Mouse (Mus musculus): ENCODE data around the gene Insl5. TPM values are rescaled to one million over a fixed set of nuclear protein-coding genes. Genes with fewer than 3 reads are reported as not detected.

Insl5 gene
- polyA plus RNA-seq, 1 experiment from 2014 or later, result 0.64 TPM

GRCm38 (mm10) chr4:103013490-103013889, 13.2 kb downstream of the Insl5 start:
- WGBS, result 17% methylated on average over 4 of the region's 4 CpGs
- no peaks in the 10 kb centered on the region for H3K27me3 ChIP-seq (replicated peaks)
- peak overlapping the region; percentile 41 for H3K4me2 ChIP-seq (replicated peaks)
- no peaks in the 10 kb centered on the region for H3K36me3 ChIP-seq
- ATAC-seq, result no peak
- no peak overlapping the region for H3K4me3 ChIP-seq (replicated peaks)
- 0 out of 2 replicates have a peak, but pooled peaks cover 3% of the 10 kb centered on the region for H3K4me1 ChIP-seq (replicated peaks)
- no peak overlapping the region for H3K9ac ChIP-seq
- no peak overlapping the region for H3K27ac ChIP-seq
- H3K9me3 ChIP-seq, result no peaks in the 10 kb centered on the region

GRCm38 (mm10) chr4:103011823-103012222, 14.8 kb downstream of the Insl5 start:
- WGBS, result 35% methylated on average over 7 of the region's 7 CpGs
- Histone ChIP-seq H3K27ac (no peak overlapping the region), H3K4me1 (replicated peaks) (0 out of 2 replicates have a peak, but pooled peaks cover 6% of the 10 kb centered on the region), H3K4me2 (replicated peaks) (no peak overlapping the region), H3K9ac (no peak overlapping the region), H3K9me3 (no peaks in the 10 kb centered on the region), H3K27me3 (replicated peaks) (no peaks in the 10 kb centered on the region), H3K4me3 (replicated peaks) (no peak overlapping the region), H3K36me3 (no peaks in the 10 kb centered on the region)
- no peak for ATAC-seq

- no peaks in the 10 kb centered on the region for H3K36me3 ChIP-seq
- no peak overlapping the region for H3K4me3 ChIP-seq (replicated peaks)
- H3K9me3 ChIP-seq, result no peaks in the 10 kb centered on the region
- ATAC-seq, result no peak
- H3K9ac ChIP-seq, result no peak overlapping the region
- H3K27me3 ChIP-seq (replicated peaks), result no peaks in the 10 kb centered on the region
- WGBS, result 86% methylated on average over 4 of the region's 4 CpGs
- no peak overlapping the region for H3K27ac ChIP-seq
- H3K4me2 ChIP-seq (replicated peaks), result no peak overlapping the region
- 0 out of 2 replicates have a peak, but pooled peaks cover 6% of the 10 kb centered on the region for H3K4me1 ChIP-seq (replicated peaks)
These were observed 15.9 kb downstream of the Insl5 start for GRCm38 (mm10) chr4:103010734-103011133.

GRCm38 (mm10) chr4:103006943-103007418, 19.7 kb downstream of the Insl5 start:
- Histone ChIP-seq H3K27me3 (replicated peaks) (no peaks in the 10 kb centered on the region), H3K36me3 (no peaks in the 10 kb centered on the region), H3K27ac (no peak overlapping the region), H3K4me2 (replicated peaks) (no peak overlapping the region), H3K9me3 (no peaks in the 10 kb centered on the region), H3K4me3 (replicated peaks) (no peak overlapping the region), H3K9ac (no peak overlapping the region), H3K4me1 (replicated peaks) (0 out of 2 replicates have a peak, but pooled peaks cover 2% of the 10 kb centered on the region)
- peak; percentile 12; the same call in 1 of the 2 replicates for ATAC-seq
- WGBS, result 22% methylated on average over 4 of the region's 4 CpGs

GRCm38 (mm10) chr4:103006266-103006665, 20.4 kb downstream of the Insl5 start:
- no peaks in the 10 kb centered on the region for H3K9me3 ChIP-seq
- H3K27me3 ChIP-seq (replicated peaks), result no peaks in the 10 kb centered on the region
- 0 out of 2 replicates have a peak, but pooled peaks cover 2% of the 10 kb centered on the region for H3K4me1 ChIP-seq (replicated peaks)
- no peak overlapping the region for H3K4me3 ChIP-seq (replicated peaks)
- ATAC-seq, result no peak
- no peaks in the 10 kb centered on the region for H3K36me3 ChIP-seq
- no peak overlapping the region for H3K4me2 ChIP-seq (replicated peaks)
- H3K9ac ChIP-seq, result no peak overlapping the region
- no peak overlapping the region for H3K27ac ChIP-seq
- 82% methylated on average over 5 of the region's 5 CpGs for WGBS

- Histone ChIP-seq H3K4me3 (replicated peaks) (no peak overlapping the region), H3K9me3 (no peaks in the 10 kb centered on the region), H3K27me3 (replicated peaks) (no peaks in the 10 kb centered on the region), H3K9ac (no peak overlapping the region), H3K36me3 (no peaks in the 10 kb centered on the region), H3K4me1 (replicated peaks) (0 out of 2 replicates have a peak, but pooled peaks cover 2% of the 10 kb centered on the region), H3K4me2 (replicated peaks) (no peak overlapping the region), H3K27ac (no peak overlapping the region)
- ATAC-seq, result no peak
- 64% methylated on average over 15 of the region's 15 CpGs for WGBS
These were observed 21.3 kb downstream of the Insl5 start for GRCm38 (mm10) chr4:103005190-103005945.

GRCm38 (mm10) chr4:103004681-103005080, 22.0 kb downstream of the Insl5 start:
- 88% methylated on average over 4 of the region's 4 CpGs for WGBS
- no peak for ATAC-seq
- Histone ChIP-seq H3K9me3 (no peaks in the 10 kb centered on the region), H3K4me2 (replicated peaks) (no peak overlapping the region), H3K36me3 (no peaks in the 10 kb centered on the region), H3K27ac (no peak overlapping the region), H3K9ac (no peak overlapping the region), H3K4me3 (replicated peaks) (no peak overlapping the region), H3K4me1 (replicated peaks) (0 out of 2 replicates have a peak, but pooled peaks cover 2% of the 10 kb centered on the region), H3K27me3 (replicated peaks) (no peaks in the 10 kb centered on the region)

GRCm38 (mm10) chr4:102991685-102992084, 35.0 kb downstream of the Insl5 start:
- no peaks in the 10 kb centered on the region for H3K36me3 ChIP-seq
- no peaks in the 10 kb centered on the region for H3K27me3 ChIP-seq (replicated peaks)
- no peaks in the 10 kb centered on the region for H3K4me1 ChIP-seq (replicated peaks)
- no peak overlapping the region for H3K27ac ChIP-seq
- H3K9me3 ChIP-seq, result no peaks in the 10 kb centered on the region
- no peak overlapping the region for H3K4me3 ChIP-seq (replicated peaks)
- no peak overlapping the region for H3K9ac ChIP-seq
- no peak overlapping the region for H3K4me2 ChIP-seq (replicated peaks)
- WGBS, result 90% methylated on average over 3 of the region's 3 CpGs
- ATAC-seq, result no peak

- Histone ChIP-seq H3K27ac (no peak overlapping the region), H3K27me3 (replicated peaks) (no peaks in the 10 kb centered on the region), H3K4me3 (replicated peaks) (no peak overlapping the region), H3K4me1 (replicated peaks) (no peaks in the 10 kb centered on the region), H3K4me2 (replicated peaks) (no peak overlapping the region), H3K36me3 (no peaks in the 10 kb centered on the region), H3K9ac (no peak overlapping the region), H3K9me3 (no peaks in the 10 kb centered on the region)
- no peak for ATAC-seq
- WGBS, result 84% methylated on average over 11 of the region's 11 CpGs
These were observed 35.9 kb downstream of the Insl5 start for GRCm38 (mm10) chr4:102990595-102991340.

- H3K9ac ChIP-seq, result no peak overlapping the region
- H3K4me3 ChIP-seq (replicated peaks), result no peak overlapping the region
- no peak overlapping the region for H3K27ac ChIP-seq
- 65% methylated on average over 4 of the region's 4 CpGs for WGBS
- ATAC-seq, result no peak
- H3K27me3 ChIP-seq (replicated peaks), result no peaks in the 10 kb centered on the region
- no peaks in the 10 kb centered on the region for H3K36me3 ChIP-seq
- no peaks in the 10 kb centered on the region for H3K4me1 ChIP-seq (replicated peaks)
- H3K4me2 ChIP-seq (replicated peaks), result no peak overlapping the region
- no peaks in the 10 kb centered on the region for H3K9me3 ChIP-seq
These were observed 36.6 kb downstream of the Insl5 start for GRCm38 (mm10) chr4:102990016-102990415.

GRCm38 (mm10) chr4:102989391-102989790, 37.3 kb downstream of the Insl5 start:
- Histone ChIP-seq H3K9me3 (no peaks in the 10 kb centered on the region), H3K27me3 (replicated peaks) (no peaks in the 10 kb centered on the region), H3K27ac (no peak overlapping the region), H3K36me3 (no peaks in the 10 kb centered on the region), H3K4me2 (replicated peaks) (no peak overlapping the region), H3K4me1 (replicated peaks) (no peaks in the 10 kb centered on the region), H3K9ac (no peak overlapping the region), H3K4me3 (replicated peaks) (no peak overlapping the region)
- 78% methylated on average over 5 of the region's 5 CpGs for WGBS
- ATAC-seq, result no peak

- no peaks in the 10 kb centered on the region for H3K27me3 ChIP-seq (replicated peaks)
- no peak overlapping the region for H3K27ac ChIP-seq
- H3K4me3 ChIP-seq (replicated peaks), result no peak overlapping the region
- H3K36me3 ChIP-seq, result no peaks in the 10 kb centered on the region
- H3K4me2 ChIP-seq (replicated peaks), result no peak overlapping the region
- no peak for ATAC-seq
- H3K9me3 ChIP-seq, result no peaks in the 10 kb centered on the region
- H3K9ac ChIP-seq, result no peak overlapping the region
- H3K4me1 ChIP-seq (replicated peaks), result no peaks in the 10 kb centered on the region
- 67% methylated on average over 6 of the region's 6 CpGs for WGBS
These were observed 38.1 kb downstream of the Insl5 start for GRCm38 (mm10) chr4:102988526-102988925.

All from intestine, embryonic 15.5 days (tissue).